In genomic region chr7:64122131-64122715, GRCm38 (mm10) we compare ENCODE assay signal across 17 mouse cellular contexts. TPM values are rescaled to one million over a fixed set of nuclear protein-coding genes. Genes with fewer than 3 reads are reported as not detected.
DNase-seq lines count a peak whose midpoint lies in the region; ATAC-seq and TF ChIP-seq lines count a peak whose summit lies in the region.
"Had no signal": no experiment of that assay in that cellular context is flagged by ENCODE, and none has a peak within 500 bp of the region (broad histone marks: within the 10 kb centered on the region; RNA-seq: fewer than 3 reads in every experiment).

No protein-coding gene starts in this region.

- no peak for TF ChIP-seq POLR2A in MEL (IDR thresholded peaks at IDR 0.05; ENCODE audit: control insufficient read depth in 1 of 2, insufficient read depth in 1 of 2, low read depth in 1 of 2, low read length in 2 of 2, poor library complexity in 1 of 2)
- no peak for TF ChIP-seq POLR2A in thymus, adult 2 months (IDR thresholded peaks at IDR 0.05; ENCODE audit: control insufficient read depth, extremely low read depth, insufficient read depth, low read length, poor library complexity)

- no peaks in the 10 kb centered on the region for H3K27me3 ChIP-seq in MEL (ENCODE audit: control insufficient read depth in 1 of 2, insufficient read depth in 2 of 2, low read length in 2 of 2)
- no peaks in the 10 kb centered on the region for H3K27me3 ChIP-seq in thymus, adult 2 months (ENCODE audit: control insufficient read depth, insufficient read depth, low read length)
- no peaks in the 10 kb centered on the region for H3K27me3 ChIP-seq in forebrain, embryonic 15.5 days
- H3K27me3 ChIP-seq: hindbrain, embryonic 15.5 days; Patski had no signal

- no peaks in the 10 kb centered on the region for H3K4me1 ChIP-seq in MEL (ENCODE audit: control insufficient read depth in 1 of 2, insufficient read depth in 2 of 2, low read length in 2 of 2)
- peaks cover 7% of the 10 kb centered on the region for H3K4me1 ChIP-seq in thymus, adult 2 months (replicated peaks; ENCODE audit: control insufficient read depth, insufficient read depth, low read length)
- no peaks in the 10 kb centered on the region for H3K4me1 ChIP-seq in forebrain, embryonic 15.5 days
- H3K4me1 ChIP-seq: hindbrain, embryonic 15.5 days had no signal

- TF ChIP-seq EP300 in MEL (IDR thresholded peaks at IDR 0.05; ENCODE audit: low read depth in 1 of 2, low read length in 2 of 2) = no peak

- 81% methylated on average over 9 of the region's 9 CpGs for WGBS in thymus, adult 2 months
- 80% methylated on average over 9 of the region's 9 CpGs for WGBS in forebrain, embryonic 15.5 days

- no peak overlapping the region for H3K9ac ChIP-seq in MEL (ENCODE audit: control insufficient read depth, low read depth, low read length, poor library complexity, severe bottlenecking)
- H3K9ac ChIP-seq in forebrain, embryonic 15.5 days (replicated peaks) = no peak overlapping the region
- H3K9ac ChIP-seq: hindbrain, embryonic 15.5 days; lung, embryonic 14.5 days had no signal

- ATAC-seq in inflammation-experienced regulatory T-cells, adult 6 months = peak; percentile 92
- no peak for ATAC-seq in forebrain, embryonic 15.5 days (replicated peaks)
- ATAC-seq: Patski had no signal

- no peak for TF ChIP-seq CTCF in layer of hippocampus, adult 2 months (conservative IDR thresholded peaks at IDR 0.05)
- no peak for TF ChIP-seq CTCF in MEL (IDR thresholded peaks at IDR 0.05 in 2 of 3, conservative IDR thresholded peaks at IDR 0.05 in 1 of 3; ENCODE audit: control insufficient read depth in 1 of 3, insufficient read depth in 1 of 3, low read depth in 2 of 3, low read length in 3 of 3, poor library complexity in 1 of 3, severe bottlenecking in 1 of 3)
- TF ChIP-seq CTCF in thymus, adult 2 months (IDR thresholded peaks at IDR 0.05; ENCODE audit: borderline replicate concordance, control insufficient read depth, extremely low read depth, insufficient read depth, low read length, poor library complexity) = no peak

- no peaks in the 10 kb centered on the region for H3K9me3 ChIP-seq in MEL (replicated peaks; ENCODE audit: insufficient read depth, low read length)
- H3K9me3 ChIP-seq in forebrain, embryonic 15.5 days = no peaks in the 10 kb centered on the region
- H3K9me3 ChIP-seq: hindbrain, embryonic 15.5 days had no signal

- H3K4me2 ChIP-seq in forebrain, embryonic 15.5 days (replicated peaks) = no peak overlapping the region
- H3K4me2 ChIP-seq: hindbrain, embryonic 15.5 days; lung, embryonic 14.5 days had no signal

- peak in 1 of 2 experiments; percentile 13 for DNase-seq in layer of hippocampus, adult 2 months (ENCODE audit: low spot score in 2 of 2)
- no peak for DNase-seq in layer of hippocampus, postnatal 14 days (ENCODE audit: low spot score in 2 of 2)
- DNase-seq in MEL (ENCODE audit: low read depth, low spot score) = peak; percentile 14
- peak; percentile 40 for DNase-seq in thymus, adult 2 months
- DNase-seq in gastrocnemius, adult 18-20 months (ENCODE audit: low spot score) = no peak
- DNase-seq in kidney, adult 9 months = no peak
- DNase-seq: adrenal gland, adult 2 months; cerebellum, postnatal 25 days; gastrocnemius, adult 2 months; liver; lung, embryonic 14.5 days had no signal

- H3K36me3 ChIP-seq in MEL (ENCODE audit: control insufficient read depth in 1 of 2, insufficient read depth in 2 of 2, low read length in 2 of 2) = no peaks in the 10 kb centered on the region
- no peaks in the 10 kb centered on the region for H3K36me3 ChIP-seq in thymus, adult 2 months (ENCODE audit: control insufficient read depth, insufficient read depth, low read length)
- no peaks in the 10 kb centered on the region for H3K36me3 ChIP-seq in forebrain, embryonic 15.5 days
- H3K36me3 ChIP-seq: hindbrain, embryonic 15.5 days had no signal

- H3K4me3 ChIP-seq in layer of hippocampus, adult 2 months = no peak overlapping the region
- H3K4me3 ChIP-seq in MEL (ENCODE audit: control insufficient read depth in 1 of 2, insufficient read depth in 1 of 2, low read depth in 2 of 2, low read length in 2 of 2) = no peak overlapping the region
- no peak overlapping the region for H3K4me3 ChIP-seq in thymus, adult 2 months (ENCODE audit: control insufficient read depth, insufficient read depth, low read length)
- H3K4me3 ChIP-seq in forebrain, embryonic 15.5 days = no peak overlapping the region
- H3K4me3 ChIP-seq: gastrocnemius, adult 2 months; hindbrain, embryonic 15.5 days had no signal

- H3K79me2 ChIP-seq in MEL (ENCODE audit: control insufficient read depth, insufficient read depth, low read length, poor library complexity) = no peaks in the 10 kb centered on the region

- TF ChIP-seq RAD21 in MEL (IDR thresholded peaks at IDR 0.05; ENCODE audit: low read depth, low read length) = no peak

- peak overlapping the region; percentile 9; the same call in 1 of the 2 replicates for H3K27ac ChIP-seq in layer of hippocampus, adult 2 months
- H3K27ac ChIP-seq in MEL (ENCODE audit: control insufficient read depth, low read depth, low read length) = no peak overlapping the region
- peak overlapping the region; percentile 12; the same call in 1 of the 2 replicates for H3K27ac ChIP-seq in thymus, adult 2 months (ENCODE audit: control insufficient read depth, insufficient read depth, low read length)
- no peak overlapping the region for H3K27ac ChIP-seq in forebrain, embryonic 15.5 days (replicated peaks)
- H3K27ac ChIP-seq: gastrocnemius, adult 2 months; hindbrain, embryonic 15.5 days; kidney, postnatal 0 days had no signal

TF ChIP-seq in MEL, 35 proteins besides CTCF, POLR2A, EP300 and RAD21:
- TF ChIP-seq ZKSCAN1 (IDR thresholded peaks at IDR 0.05; ENCODE audit: low read depth, low read length) (no peak), SIN3A (IDR thresholded peaks at IDR 0.05; ENCODE audit: low read length) (no peak), NELFE (IDR thresholded peaks at IDR 0.05; ENCODE audit: low read depth, low read length) (no peak), MAX (IDR thresholded peaks at IDR 0.05; ENCODE audit: low read length) (no peak), TBP (IDR thresholded peaks at IDR 0.05; ENCODE audit: low read depth, low read length) (no peak), GABPA (IDR thresholded peaks at IDR 0.05; ENCODE audit: low read depth, low read length) (no peak), KAT2A (conservative IDR thresholded peaks at IDR 0.05; ENCODE audit: low read depth, low read length) (no peak), HCFC1 (IDR thresholded peaks at IDR 0.05; ENCODE audit: low read depth, low read length) (no peak), GATA1 (IDR thresholded peaks at IDR 0.05; ENCODE audit: low read depth, low read length) (no peak), MYB (IDR thresholded peaks at IDR 0.05; ENCODE audit: low read depth, low read length) (no peak), MAZ (IDR thresholded peaks at IDR 0.05; ENCODE audit: low read depth, low read length) (no peak)

RNA-seq across cellular contexts. Expression of gene Trpm1, which starts 31.4 kb away (rescaled TPM):
- not detected for total RNA-seq in layer of hippocampus, adult 2 months (2021)
- total RNA-seq in layer of hippocampus, postnatal 14 days (2021) = under 1 TPM in 1 of 2 experiments, not detected in 1; 0.07 TPM
- not detected in 2 replicates for total RNA-seq in MEL (2012; rRNA removed)
- polyA plus RNA-seq in MEL (2012; ENCODE audit: insufficient read depth in 1 of 2, insufficient read length in 2 of 2, low read depth in 1 of 2, low replicate concordance in 2 of 2, missing spikeins in 1 of 2) = not detected
- 1 to 10 TPM; 1.5 to 5.2 (median 4.6) TPM for polyA plus RNA-seq in inflammation-experienced regulatory T-cells, adult 6 months (2017; shearing (Covaris generic))
- 1.7 and 2.3 TPM in 2 replicates for polyA plus RNA-seq in thymus, adult 2 months (2012; rRNA removed)
- polyA plus RNA-seq in forebrain, embryonic 15.5 days (2015; fragmentation: Nextera tagmentation; extraction: Ambion mirVana) = 0.11 and 0.15 TPM in 2 replicates
- under 1 TPM; 0.16 to 0.55 TPM for total RNA-seq in gastrocnemius, adult 18-20 months (2021)
- total RNA-seq: adrenal gland, adult 2 months had no signal
- polyA plus RNA-seq: adrenal gland, adult 2 months; heart, embryonic 14.5 days; lung, embryonic 14.5 days had no signal

Comparison
In these comparisons a context has a peak if more than half of its experiments do, and no peak if none do; other contexts are left out.
1. DNase-seq: peak in MEL (single experiment) and thymus, adult 2 months (single experiment); none in layer of hippocampus, postnatal 14 days (0 of 2), gastrocnemius, adult 18-20 months (single experiment) and kidney, adult 9 months (single experiment).
2. H3K27ac ChIP-seq: peak in layer of hippocampus, adult 2 months (single experiment) and thymus, adult 2 months (single experiment); none in MEL (single experiment) and forebrain, embryonic 15.5 days (single experiment).